Mouse (Mus musculus) adrenal gland, adult (tissue): ENCODE measurements around the gene Sned1.
A peak's percentile ranks its signal among the peaks of the same experiment; 100 is the strongest.
"Not testable (repeated sequence)": the region's sequence is repeated elsewhere in the genome, so short reads cannot be mapped to it uniquely, and the experiment has no call there.

Source experiments
- DNase-seq, 2 experiments: peaks; one replicate each; pipeline ENCODE4 v3.0.0; 2022 to 2023; ENCODE audit warnings: low spot score in 1 of 2; ENCODE audit not compliant: inconsistent age in 2 of 2

The Sned1 gene

DNA sequence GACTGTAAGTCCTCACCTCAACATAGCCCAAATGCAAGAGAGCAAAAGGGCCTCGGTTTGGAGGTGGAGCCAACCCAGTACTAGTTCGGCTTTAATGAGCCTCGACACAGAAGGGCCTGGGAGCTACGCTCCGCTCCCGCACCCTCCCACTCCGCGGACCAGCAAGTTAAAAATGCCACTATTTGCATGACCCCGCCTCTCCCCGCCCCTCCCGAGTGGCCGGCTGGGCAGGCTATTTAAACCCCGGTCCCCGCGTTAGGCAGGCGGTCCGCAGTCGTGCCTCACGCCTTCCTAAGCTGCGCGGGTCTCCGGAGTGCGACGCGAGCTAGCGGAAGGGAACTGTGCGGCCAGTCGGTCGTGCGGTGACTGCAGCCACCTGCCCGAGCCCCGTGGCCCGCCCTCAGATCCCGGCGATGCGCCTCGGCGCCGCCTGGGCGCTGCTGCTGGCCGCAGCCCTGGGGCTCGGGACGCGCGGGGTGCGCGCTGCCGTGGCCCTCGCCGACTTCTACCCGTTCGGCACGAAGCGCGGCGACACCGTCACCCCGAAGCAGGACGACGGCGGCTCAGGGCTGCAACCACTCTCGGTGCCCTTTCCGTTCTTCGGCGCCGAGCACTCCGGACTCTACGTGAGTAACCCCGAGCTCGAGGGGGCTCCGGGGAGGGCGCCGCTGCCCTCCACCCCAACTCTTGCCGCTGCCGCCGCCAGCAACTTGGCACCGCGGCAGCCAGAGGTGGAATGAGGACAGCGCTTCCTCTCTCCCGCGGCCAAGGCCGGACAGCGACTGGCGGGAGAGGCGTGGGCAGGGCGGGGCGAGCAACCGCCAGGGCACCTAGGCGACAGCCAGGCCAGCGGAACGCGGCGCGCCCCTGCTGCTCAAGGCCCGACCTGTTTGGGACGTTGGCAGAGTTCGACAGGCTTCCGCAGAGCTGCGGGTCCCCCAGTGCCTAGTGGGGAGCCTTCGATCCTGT, at the start of gene Sned1:
Gene Sned1 (plus strand): TSS at position 266 of the 969 bp plus-strand sequence.
- peak; percentile 94 to 98 for DNase-seq

DNA sequence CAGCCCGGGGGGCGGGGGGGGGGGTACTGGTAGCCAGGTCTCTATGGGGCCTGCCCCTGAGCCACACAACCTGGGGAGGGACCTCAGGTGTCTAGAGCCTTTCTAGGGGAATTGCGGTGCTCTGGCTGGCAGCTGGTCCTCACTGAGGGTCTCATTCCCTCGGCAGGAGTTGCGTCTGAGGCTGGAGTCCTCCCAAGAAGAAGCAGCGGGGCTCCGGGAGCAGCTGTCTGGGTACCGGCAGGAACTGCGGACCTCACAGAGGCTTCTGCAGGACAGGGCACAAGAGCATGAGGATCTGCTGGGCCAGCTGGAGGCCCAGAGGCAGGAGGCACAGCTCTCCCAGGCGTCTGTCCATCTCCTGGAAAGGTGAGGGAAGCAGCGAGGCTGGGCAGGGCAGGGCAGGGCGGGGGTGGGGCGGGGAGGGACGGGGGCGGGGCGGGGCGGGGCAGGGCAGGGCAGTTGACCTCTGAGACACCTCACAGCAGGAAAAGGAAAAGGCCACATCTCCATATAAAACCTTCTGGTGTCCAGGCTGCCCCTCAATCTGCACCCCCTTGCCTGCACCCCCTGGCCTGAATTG, 44.8 kb upstream of the Sned1 start:
- no peak for DNase-seq

GRCm38 (mm10) chr1:93194961-93195360, 40.7 kb upstream of the Sned1 start:
- DNase-seq: no peak

DNA sequence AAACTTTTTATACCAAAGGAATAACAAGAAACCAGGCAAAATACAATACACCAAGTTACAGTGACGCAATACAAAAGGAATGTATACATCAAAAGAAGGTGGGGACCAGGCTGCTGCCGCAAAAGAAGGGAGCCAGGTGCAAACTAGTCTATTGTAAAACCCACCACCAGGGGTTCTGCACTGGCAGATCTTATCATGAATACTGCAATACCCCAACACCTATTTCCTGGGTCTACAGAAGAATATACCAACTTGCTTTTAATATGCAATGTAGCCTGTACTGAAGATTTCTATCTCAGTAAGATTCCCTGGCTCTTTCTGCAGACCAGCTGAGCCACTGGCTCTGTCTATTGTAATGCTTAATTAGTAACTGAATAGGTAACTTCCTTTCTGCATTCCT, 38.2 kb upstream of the Sned1 start:
- not testable (repeated sequence) for DNase-seq

GRCm38 (mm10) chr1:93197916-93198315, 37.7 kb upstream of the Sned1 start:
- no peak for DNase-seq

GRCm38 (mm10) chr1:93206277-93206970, 29.2 kb upstream of the Sned1 start:
- no peak for DNase-seq

GRCm38 (mm10) chr1:93207536-93208064, 28.0 kb upstream of the Sned1 start:
- DNase-seq: peak in 1 of 2 experiments; percentile 46

DNA sequence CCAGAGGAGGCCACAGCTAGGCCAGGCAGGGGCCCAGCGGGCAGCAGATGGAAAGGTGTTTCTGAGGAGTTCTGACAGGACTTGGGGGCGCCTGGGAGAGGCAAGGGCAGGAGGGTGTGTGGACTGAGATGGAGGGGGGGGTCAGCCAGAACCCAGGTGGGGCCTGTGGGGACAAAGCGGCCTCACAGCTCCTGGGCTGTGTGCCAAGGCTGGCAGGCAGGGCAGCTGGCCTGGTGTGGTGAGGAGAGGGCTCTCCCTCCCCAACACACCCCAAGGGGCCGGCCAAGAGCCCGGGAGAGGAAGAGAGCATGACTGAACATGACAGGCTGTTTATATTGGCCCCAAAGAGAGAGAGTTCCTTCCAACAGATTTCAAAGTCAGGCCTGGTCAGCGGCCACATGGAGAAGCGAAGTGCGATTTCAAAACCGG, 25.4 kb upstream of the Sned1 start:
- DNase-seq: peak; percentile 55 to 79

DNA sequence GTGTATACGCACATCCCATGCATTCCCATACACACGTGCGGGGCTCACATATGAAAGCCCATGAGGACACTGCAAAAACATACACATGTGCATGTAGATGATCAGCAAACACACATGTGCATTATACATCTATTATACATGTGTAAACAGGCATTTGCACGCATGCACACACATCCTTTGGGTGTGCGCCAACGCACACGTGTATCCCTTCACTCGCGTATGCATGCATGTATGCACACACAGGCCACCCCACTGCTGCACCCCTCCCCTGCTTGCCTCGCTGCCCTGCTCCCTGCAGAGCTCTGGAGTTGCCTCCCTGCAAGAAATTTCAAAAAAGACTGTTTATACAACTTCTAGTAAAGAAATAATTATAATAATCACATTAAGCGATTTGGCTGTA, 24.6 kb upstream of the Sned1 start:
- no peak for DNase-seq

DNA sequence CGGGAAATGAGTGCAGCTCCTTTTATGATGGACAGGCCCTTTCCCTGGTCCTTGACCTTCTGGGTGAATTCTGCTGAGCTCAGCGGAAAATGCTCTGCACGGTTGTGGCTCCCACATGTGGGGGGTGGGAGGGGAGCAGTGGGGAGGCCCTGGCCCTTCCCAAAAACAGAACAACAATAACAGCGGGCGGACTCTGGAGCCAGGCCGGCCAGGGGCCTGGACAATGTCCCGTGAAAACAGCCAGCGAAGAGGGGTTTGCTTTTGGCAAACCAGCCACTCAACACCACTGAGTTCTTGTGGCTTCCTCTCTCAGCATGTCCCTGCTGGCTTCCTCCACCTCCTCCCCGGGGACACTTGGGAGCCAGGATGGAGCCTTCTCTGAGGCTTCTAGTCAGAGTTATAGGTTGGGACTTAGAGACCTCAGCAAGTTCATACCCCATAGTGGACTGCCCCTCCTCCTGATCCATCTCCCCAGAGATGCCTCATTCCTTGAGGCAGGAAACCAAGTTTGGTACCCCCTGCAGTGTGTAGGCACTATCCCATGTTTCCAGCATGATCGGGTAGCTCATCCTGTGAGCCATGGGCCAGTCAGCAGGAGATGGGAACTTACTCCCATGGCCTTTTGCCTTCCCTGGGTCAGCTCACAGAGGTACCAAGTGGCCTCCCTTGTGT, 24.0 kb upstream of the Sned1 start:
- peak; percentile 38 to 73 for DNase-seq

DNA sequence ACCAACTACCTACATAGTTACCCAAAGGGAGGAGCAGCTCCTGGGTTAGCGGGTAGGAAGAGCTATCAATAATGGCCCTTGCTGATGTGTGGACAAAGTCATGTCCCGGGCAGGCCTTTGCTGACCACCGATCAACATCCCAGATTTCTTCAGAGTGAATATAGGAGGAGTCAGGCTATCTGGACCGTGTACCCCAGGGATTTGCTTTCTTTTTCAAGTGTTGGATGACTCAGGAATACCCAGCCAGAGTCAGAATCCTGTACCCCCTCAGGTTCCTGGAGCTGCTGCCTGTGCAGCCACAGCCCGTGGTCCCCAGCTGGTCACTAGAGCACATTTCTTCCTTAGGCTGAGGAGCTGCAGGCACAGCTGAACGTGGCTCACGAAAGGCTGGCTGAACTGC, 23.2 kb upstream of the Sned1 start:
- no peak for DNase-seq

GRCm38 (mm10) chr1:93214612-93215011, 21.0 kb upstream of the Sned1 start:
- no peak for DNase-seq

DNA sequence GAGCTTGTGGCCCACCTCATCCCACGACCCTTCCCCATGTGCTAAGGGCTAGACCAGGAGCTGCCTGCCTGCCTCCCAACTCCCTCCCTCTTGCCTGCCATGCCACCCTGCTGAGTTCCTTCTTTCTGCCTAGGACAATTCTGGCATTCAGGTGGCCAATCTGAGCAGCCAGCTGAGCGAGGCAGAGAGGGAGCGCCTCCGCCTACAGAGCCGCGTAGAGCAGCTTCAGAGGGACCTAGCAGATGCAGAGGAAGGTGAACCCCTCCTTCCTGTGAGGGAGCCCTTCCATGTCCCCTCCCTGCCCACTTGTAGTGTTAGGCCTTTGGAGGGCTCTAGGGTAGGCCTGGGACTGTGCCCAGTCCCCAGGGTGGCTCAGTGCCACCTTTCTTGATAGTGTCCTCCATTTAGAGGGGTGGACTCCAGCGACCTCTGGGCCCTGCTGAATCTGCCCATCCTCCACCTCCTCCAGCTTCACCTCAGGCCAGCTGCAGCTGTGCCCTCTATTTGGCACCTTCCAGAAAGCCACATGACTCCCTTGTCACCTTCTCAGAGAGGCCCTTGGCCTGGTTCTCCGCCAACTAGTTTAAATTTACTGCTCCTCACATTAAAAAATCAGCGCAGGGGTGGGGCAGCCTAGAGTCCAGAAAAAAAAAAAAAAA, 18.7 kb upstream of the Sned1 start:
- no peak for DNase-seq

GRCm38 (mm10) chr1:93217530-93217929, 18.1 kb upstream of the Sned1 start:
- DNase-seq: no peak

DNA sequence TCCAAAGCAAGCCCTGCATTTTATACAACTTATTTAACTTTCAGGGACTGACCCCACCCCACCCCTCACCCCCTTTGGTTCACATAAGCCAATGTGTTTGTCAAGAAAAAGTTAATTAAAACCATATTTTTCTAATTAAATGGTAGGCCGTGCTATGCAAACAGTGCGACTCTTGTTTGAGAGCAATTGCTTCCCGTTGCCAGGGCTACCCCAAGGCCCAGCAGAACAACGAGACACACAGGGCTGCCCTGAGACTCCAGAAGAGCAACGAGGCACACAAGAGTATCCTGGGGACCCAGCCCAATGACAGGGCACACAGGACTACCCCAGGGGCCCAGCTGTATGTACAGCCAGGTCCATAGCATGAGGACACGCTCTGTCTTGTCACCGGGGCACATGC, 14.9 kb upstream of the Sned1 start:
- no peak for DNase-seq

GRCm38 (mm10) chr1:93223972-93224371, 11.7 kb upstream of the Sned1 start:
- DNase-seq: peak; percentile 55 to 82

GRCm38 (mm10) chr1:93225226-93225625, 10.4 kb upstream of the Sned1 start:
- DNase-seq: no peak

GRCm38 (mm10) chr1:93225731-93226520, 9.7 kb upstream of the Sned1 start:
- DNase-seq: no peak

GRCm38 (mm10) chr1:93227303-93227975, 8.2 kb upstream of the Sned1 start:
- DNase-seq: peak in 1 of 2 experiments; percentile 47
